Mouse (Mus musculus) heart, postnatal 0 days (tissue): ENCODE data around the gene Slc11a2.

Experiments
- CTCF ChIP-seq: IDR thresholded peaks from 2 replicates; pipeline ENCODE4 v1.5.1; 2016; ENCODE audit warnings: antibody characterized with exemption, control low read depth, low read depth
- EP300 ChIP-seq: IDR thresholded peaks from 2 replicates; pipeline ENCODE4 v1.6.1; 2016; ENCODE audit warnings: antibody characterized with exemption, low read depth

DNA sequence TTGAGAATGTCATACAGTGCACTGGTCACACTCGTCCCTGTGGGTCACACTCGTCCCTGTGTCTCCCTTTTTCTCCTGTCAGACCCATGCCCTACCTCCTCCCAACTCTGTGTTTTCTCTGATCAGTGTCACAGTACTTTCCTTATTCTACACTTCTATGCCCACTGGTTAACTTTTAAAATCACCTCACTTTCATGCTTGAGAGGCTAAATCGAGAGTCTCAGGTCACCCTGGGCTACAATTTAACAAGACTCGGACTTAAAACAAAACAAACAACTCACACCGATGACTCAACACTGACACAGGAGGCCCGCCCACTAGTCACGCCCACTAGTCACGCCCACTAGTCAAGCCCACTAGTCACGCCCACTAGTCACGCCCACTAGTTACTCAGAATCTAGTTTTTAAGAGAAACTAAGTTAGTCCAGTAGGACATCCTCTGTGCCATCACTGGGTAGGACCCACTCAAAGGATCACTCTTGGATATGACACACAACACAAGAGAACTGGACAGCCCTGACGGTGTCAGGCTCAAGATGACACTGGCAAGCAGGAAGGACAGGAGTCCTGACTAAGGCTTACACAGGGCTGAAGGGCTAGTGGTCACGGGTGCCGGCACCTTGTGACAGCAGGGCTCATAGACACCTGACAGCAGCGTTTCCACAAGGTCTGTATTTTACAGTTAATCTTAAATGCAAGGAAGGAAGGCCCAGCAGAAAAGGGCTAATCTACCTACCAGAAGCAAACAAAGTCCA is 13.8 kb downstream of the Slc11a2 start:
- TF ChIP-seq CTCF (no peak), EP300 (no peak)
